Mouse (Mus musculus) adrenal gland, postnatal 10 days (tissue): Measurements from ENCODE around the gene Itpr1. TPM values are rescaled to one million over a fixed set of nuclear protein-coding genes. Genes with fewer than 3 reads are reported as not detected.

Experiments
- DNase-seq: peaks from one replicate; pipeline ENCODE4 v3.0.0; 2021; ENCODE audit warnings: mixed read lengths
- long read RNA-seq, 2 experiments: library from polyadenylated mRNA; stranded (forward); transcript quantifications; one replicate each; pipeline ENCODE4 v2.0.0; 2021
- total RNA-seq, 2 experiments: library from RNA; stranded (reverse); gene quantifications; 2 replicates each; pipeline ENCODE4 v1.2.3; 2021

The Itpr1 gene
- total RNA-seq: 100 to 1,000 TPM; 100 to 111 TPM
- long read RNA-seq, experiment 1, partial matches to known transcripts: 13 of 24 reads
- long read RNA-seq, experiment 1, other reads (novel, unspliced or antisense): 11 of 24 reads
- long read RNA-seq, experiment 2, partial matches to known transcripts: 9 of 14 reads
- long read RNA-seq, experiment 2, other reads (novel, unspliced or antisense): 5 of 14 reads

GRCm38 (mm10) chr6:108212881-108213295 lies at the start of gene Itpr1:
TSS of gene Itpr1 (plus strand) at chr6:108213096.
- peak; percentile 99 for DNase-seq

DNA sequence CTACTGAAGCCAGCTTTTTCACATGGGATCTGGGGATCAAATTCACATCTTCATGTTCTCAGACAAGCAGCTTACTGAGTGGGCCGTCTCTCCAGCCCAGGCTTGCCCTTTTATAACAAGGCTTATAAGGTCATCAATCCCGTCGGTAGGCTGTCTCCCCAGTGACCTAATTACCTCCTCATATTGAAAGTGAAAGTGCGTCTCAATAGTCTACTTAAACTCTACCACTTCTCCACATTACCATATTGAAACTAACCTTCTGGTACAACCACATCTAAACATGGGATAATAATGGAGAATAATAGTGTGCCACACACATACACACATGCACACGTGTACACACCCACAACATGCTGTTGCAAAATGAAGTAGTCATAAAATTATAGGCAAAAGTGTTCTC lies 48.0 kb upstream of the Itpr1 start:
- no peak for DNase-seq

DNA sequence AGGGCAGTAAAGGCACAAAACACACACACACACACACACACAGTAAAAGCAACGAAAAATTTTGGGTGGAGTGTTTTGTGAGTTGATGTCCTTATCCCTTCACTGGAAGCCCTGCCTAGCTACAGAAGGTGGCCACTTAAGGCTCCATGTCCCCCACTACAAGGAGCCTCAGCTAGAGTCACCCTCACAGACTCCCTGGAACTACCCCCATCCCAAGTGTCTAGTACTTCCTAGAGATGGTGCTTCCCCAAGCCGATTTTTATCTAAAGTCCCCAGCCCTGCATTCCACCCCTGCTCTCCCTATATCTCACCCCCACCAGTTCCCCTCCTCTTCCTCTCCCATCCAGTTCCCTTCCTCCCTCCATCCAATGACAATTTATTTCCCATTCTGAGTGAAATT lies 47.3 kb upstream of the Itpr1 start:
- no peak for DNase-seq

GRCm38 (mm10) chr6:108167946-108168680 lies 44.8 kb upstream of the Itpr1 start:
- no peak for DNase-seq

DNA sequence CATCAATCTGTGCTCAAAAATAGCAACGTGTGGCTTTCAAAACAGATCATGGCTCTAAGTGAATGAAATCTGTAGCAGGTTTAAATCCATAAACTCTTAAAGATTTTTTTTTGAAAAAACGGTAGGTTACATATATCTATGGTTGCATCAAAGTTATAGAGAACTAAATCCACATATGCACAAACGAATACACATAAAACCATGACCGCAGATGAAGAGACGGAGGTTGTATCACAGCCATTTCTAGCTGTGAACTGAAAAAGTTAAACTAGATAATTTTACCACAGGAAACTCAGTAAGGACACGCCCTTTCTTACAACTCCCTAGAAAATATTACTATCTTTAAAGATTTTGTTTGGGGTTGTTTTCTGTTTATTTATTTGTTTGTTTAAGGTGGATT lies 44.2 kb upstream of the Itpr1 start:
- DNase-seq: no peak

GRCm38 (mm10) chr6:108169466-108169865 lies 43.4 kb upstream of the Itpr1 start:
- DNase-seq: no peak

DNA sequence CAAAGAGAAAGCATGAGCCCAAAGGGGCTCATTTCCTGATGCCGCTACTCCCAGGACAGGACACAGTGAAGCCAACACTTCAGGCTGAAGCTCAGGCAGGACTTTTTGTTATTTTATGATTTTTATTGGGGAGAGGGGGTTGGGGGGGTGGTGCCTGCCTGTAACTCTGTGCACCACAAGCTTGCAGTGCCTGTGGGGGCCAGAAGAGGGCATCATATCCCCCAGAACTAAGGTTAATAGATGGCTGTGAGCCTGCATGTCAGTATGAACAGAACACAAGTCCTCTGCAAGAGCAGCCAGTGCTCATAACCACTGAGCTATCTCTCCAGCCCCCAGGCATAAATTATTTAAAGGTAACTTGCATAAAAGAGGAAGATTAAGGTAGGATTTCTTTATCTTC lies 40.7 kb upstream of the Itpr1 start:
- no peak for DNase-seq

DNA sequence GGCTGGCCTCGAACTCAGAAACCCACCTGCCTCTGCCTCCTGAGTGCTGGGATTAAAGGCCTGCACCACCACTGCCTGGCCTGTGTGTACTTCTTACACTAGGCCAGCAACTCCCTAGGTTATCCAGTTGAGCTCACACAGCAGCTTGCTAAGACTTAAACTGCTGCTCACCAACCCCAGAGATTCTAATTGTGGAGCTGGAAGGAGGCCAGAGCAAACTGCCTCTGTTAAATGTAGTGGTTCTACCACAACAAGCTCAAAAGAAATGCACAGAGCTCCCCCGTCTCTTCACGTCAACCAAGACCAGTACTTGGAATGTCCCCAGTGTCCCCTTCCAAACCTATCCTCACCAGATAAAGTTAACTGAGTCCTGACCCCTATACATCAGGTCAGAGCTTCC lies 38.7 kb upstream of the Itpr1 start:
- no peak for DNase-seq

DNA sequence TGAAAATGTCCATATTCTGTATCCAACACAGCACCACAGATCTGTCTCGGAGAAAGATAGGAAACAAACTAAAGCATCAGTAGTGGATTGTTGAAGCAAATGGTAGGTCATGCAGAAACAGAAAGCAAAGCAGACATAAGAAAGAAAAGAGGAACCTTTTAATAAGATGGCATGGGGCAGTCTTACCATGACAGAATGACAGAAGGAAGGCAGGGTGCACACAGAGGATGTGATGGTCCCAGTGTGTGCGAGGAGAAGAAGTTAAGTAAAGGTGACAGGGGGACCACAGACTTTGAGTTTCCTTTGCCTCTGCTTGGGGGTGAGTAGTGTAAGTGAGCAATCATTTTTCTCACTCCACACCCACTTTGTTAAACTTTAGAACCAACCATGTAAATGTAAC lies 33.8 kb upstream of the Itpr1 start:
- DNase-seq: no peak

DNA sequence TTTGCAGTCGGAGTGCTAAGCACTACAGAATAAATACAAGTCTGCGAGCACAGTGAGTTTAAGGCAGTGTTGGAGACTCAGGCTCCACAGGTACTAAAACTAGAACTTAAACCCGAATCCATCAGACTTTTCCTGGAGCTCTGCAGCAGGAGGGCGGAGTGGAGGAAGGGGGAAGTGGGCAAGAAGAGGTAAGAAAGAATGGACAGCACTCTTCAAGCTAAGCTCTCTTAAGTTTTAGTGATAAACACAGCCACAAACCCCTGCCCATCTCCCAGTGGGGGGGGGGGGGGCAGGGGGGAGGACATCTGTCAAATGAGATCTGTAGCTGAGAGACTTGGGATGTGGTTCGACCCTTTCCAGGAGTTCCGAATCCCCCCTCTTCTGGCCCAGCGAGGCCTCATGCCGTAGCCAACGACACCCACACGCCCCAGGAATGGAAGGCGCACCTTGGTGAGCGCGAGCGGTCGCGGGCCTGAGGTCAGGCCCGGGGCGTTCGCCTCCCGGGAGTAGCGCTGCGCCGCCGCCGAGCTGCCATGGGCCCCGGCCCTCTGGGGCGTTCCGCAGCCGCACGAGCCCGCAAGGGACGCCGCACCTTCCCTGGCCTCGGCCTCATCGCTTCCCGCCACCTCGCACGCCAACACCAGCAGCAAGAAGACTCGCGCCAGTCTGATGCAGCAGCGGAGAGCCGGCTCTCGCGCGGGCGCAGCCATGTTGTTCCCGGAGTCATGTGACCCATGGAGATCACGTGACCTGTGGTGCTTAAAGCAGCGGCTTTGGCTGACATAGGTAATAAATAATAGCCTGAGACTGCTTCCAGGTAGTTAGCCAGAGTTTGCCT lies 27.8 kb upstream of the Itpr1 start, which contains the start of gene Sumf1:
Sumf1 (minus strand) TSS at position 736 of the 838 bp plus-strand sequence.
- DNase-seq: peak; percentile 95

- no peak for DNase-seq
Observed at GRCm38 (mm10) chr6:108185685-108186009, 27.2 kb upstream of the Itpr1 start.

- DNase-seq: no peak
Observed at GRCm38 (mm10) chr6:108190690-108191089, 22.2 kb upstream of the Itpr1 start.

- DNase-seq: no peak
Observed at GRCm38 (mm10) chr6:108192632-108193031, 20.3 kb upstream of the Itpr1 start.

- no peak for DNase-seq
Observed at GRCm38 (mm10) chr6:108196665-108197064, 16.2 kb upstream of the Itpr1 start.

GRCm38 (mm10) chr6:108197117-108197516 lies 15.8 kb upstream of the Itpr1 start:
- no peak for DNase-seq

GRCm38 (mm10) chr6:108198286-108198685 lies 14.6 kb upstream of the Itpr1 start:
- no peak for DNase-seq

DNA sequence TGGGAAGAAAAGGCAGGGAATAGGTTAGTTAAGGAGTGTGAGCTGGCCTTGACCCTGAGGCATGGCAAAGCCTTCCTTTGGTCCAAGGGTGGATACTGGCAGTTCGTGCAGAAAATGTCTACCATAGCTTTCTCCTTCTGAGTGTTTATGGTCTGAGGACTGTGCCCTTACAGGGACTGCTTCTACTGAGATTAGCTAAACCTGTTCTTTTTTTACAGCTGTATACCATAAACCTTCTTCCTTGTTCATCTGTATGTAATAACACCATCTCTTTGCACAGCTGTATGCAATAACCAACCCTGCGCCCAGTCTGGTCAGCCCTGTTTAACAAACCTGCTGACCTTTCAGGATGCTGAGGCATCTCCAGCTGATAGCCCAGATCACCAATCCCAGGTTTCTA lies 8.6 kb upstream of the Itpr1 start:
- no peak for DNase-seq

GRCm38 (mm10) chr6:108206145-108206544 lies 6.8 kb upstream of the Itpr1 start:
- no peak for DNase-seq

GRCm38 (mm10) chr6:108206914-108207566 lies 5.9 kb upstream of the Itpr1 start:
- DNase-seq: no peak

DNA sequence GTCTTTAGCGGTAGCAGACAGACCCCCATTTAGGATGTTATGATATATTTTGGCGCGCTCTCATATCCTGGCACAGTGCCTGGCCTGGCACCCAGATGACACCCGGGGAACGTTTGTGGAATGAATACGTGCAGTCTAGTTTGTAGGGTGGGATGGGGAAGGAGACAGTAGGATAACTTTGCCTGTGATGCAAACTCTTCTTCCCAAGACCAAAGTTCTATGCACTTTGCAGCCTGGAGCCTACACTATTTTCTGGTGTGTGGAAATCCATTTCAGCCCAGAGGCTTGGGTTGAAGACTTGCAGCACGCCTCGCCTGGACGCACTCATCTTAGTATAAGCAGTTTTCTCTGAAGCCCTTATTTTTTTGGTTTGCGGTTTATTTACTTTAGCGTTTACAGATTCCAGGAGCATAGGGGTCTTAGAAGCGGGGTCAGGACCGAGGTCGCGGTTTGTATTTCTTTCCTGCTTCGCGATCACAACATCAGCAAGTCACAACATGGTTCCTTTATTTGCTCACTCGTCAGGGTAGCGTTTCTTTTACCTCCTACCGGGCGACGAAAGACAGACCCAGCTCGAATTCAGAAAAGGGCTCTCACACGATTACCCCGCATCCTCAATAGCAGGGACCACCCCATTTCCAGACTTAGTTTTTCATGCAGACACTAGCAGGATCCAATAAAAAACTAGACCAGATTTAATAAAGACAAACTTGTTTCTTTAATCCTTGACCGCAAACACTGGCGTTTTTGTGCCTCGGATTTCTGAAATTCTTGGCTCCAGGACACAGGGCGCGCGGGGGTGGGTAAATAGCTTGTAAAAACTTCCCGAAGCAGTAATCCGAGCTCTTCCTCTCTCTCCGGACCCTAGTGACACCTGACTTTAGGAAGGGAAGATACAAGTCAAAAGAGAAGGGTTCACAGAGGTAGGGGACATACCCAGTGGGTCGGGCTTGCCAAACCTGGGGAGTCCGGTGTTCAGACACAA lies 708 bp upstream of the Itpr1 start:
- DNase-seq: peak; percentile 29
